In the genomic region with DNA sequence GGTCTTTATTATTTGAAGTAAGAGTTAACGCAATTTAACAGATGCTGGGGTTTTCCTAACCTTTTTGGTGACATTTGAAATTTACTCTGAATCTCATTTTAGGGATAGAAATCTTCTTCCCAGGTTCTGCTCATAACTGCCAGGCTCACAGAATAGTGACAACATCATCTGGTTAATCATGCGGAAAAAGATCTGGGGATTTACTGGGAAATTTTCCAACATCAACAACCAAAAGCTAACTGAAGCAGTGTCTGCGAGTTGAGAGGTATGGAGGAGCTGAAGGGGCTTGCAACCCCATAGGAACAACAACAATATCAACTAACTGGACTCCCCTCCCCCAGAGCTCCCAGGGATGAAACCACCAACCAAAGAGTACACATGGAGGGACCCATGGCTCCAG, we compare ENCODE assay signal across 26 mouse cellular contexts.
A peak's percentile ranks its signal among the peaks of the same experiment; 100 is the strongest.
DNase-seq lines count a peak whose midpoint lies in the region; ATAC-seq and TF ChIP-seq lines count a peak whose summit lies in the region.
"Had no signal": no experiment of that assay in that cellular context is flagged by ENCODE, and none has a peak within 500 bp of the region (broad histone marks: within the 10 kb centered on the region; RNA-seq: fewer than 3 reads in every experiment).

No protein-coding gene starts in this region.

- ATAC-seq in forebrain, embryonic 15.5 days (replicated peaks): 0 out of 2 replicates have a peak, but pooled peaks have one; percentile 19
- ATAC-seq in forebrain, postnatal 0 days: no peak
- no peak for ATAC-seq in kidney, postnatal 0 days (replicated peaks; ENCODE audit: low FRiP score, low read depth)
- ATAC-seq: hindbrain, embryonic 16.5 days; intestine, embryonic 15.5 days; Patski had no signal

- no peak overlapping the region for H3K27ac ChIP-seq in forebrain, embryonic 15.5 days (replicated peaks)
- H3K27ac ChIP-seq in forebrain, postnatal 0 days (ENCODE audit: low read depth, low read length): no peak overlapping the region
- no peak overlapping the region for H3K27ac ChIP-seq in kidney, postnatal 0 days
- no peak overlapping the region for H3K27ac ChIP-seq in midbrain, embryonic 10.5 days (replicated peaks)
- H3K27ac ChIP-seq: hindbrain, embryonic 10.5 days; intestine, embryonic 15.5 days; liver, embryonic 15.5 days; lung, embryonic 15.5 days; midbrain, embryonic 12.5 days; stomach, embryonic 15.5 days had no signal

- 65% methylated on average over 3 of the region's 3 CpGs for WGBS in forebrain, embryonic 15.5 days
- WGBS in forebrain, postnatal 0 days: 46% methylated on average over 3 of the region's 3 CpGs
- WGBS in kidney, postnatal 0 days: 38% methylated on average over 3 of the region's 3 CpGs
- WGBS in midbrain, embryonic 10.5 days: 85% methylated on average over 3 of the region's 3 CpGs

- no peak for DNase-seq in forebrain, postnatal 0 days
- peak; percentile 17 for DNase-seq in kidney, postnatal 0 days (ENCODE audit: low spot score)
- DNase-seq in kidney, postnatal 36 days: no peak
- peak; percentile 3 for DNase-seq in 3T3-L1 (ENCODE audit: low read depth, low spot score)
- peak; percentile 87 for DNase-seq in Muller cell, postnatal 12 days (ENCODE audit: inconsistent ontology term)
- DNase-seq in midbrain, embryonic 10.5 days (ENCODE audit: low spot score): no peak
- DNase-seq: adrenal gland, postnatal 14 days; B cell, adult 2 months; cerebellum, adult 18-20 months; cerebellum, postnatal 25 days; gastrocnemius, postnatal 10 days; heart, postnatal 14 days; kidney, adult 2 months; layer of hippocampus, adult 9-11 months; lung, postnatal 36 days; right cerebral cortex, postnatal 25 days had no signal

- no peaks in the 10 kb centered on the region for H3K36me3 ChIP-seq in forebrain, embryonic 15.5 days
- H3K36me3 ChIP-seq in forebrain, postnatal 0 days (ENCODE audit: insufficient read depth): no peaks in the 10 kb centered on the region
- H3K36me3 ChIP-seq in kidney, postnatal 0 days (ENCODE audit: insufficient read depth, low read length): no peaks in the 10 kb centered on the region
- no peaks in the 10 kb centered on the region for H3K36me3 ChIP-seq in midbrain, embryonic 10.5 days
- H3K36me3 ChIP-seq: hindbrain, embryonic 10.5 days; intestine, embryonic 15.5 days; liver, embryonic 15.5 days; lung, embryonic 15.5 days; midbrain, embryonic 12.5 days; stomach, embryonic 15.5 days had no signal

- 0 out of 2 replicates have a peak, but pooled peaks cover 2% of the 10 kb centered on the region for H3K4me1 ChIP-seq in forebrain, embryonic 15.5 days
- no peaks in the 10 kb centered on the region for H3K4me1 ChIP-seq in forebrain, postnatal 0 days (ENCODE audit: insufficient read depth)
- no peaks in the 10 kb centered on the region for H3K4me1 ChIP-seq in kidney, postnatal 0 days (replicated peaks; ENCODE audit: insufficient read depth, low read length)
- no peaks in the 10 kb centered on the region for H3K4me1 ChIP-seq in midbrain, embryonic 10.5 days
- H3K4me1 ChIP-seq: hindbrain, embryonic 10.5 days; intestine, embryonic 15.5 days; liver, embryonic 15.5 days; lung, embryonic 15.5 days; midbrain, embryonic 12.5 days; stomach, embryonic 15.5 days had no signal

- H3K9ac ChIP-seq in forebrain, embryonic 15.5 days (replicated peaks): no peak overlapping the region
- H3K9ac ChIP-seq in forebrain, postnatal 0 days: no peak overlapping the region
- H3K9ac ChIP-seq in kidney, postnatal 0 days (ENCODE audit: low read depth, low read length): no peak overlapping the region
- H3K9ac ChIP-seq: intestine, embryonic 15.5 days; liver, embryonic 15.5 days; lung, embryonic 15.5 days; midbrain, embryonic 12.5 days; stomach, embryonic 15.5 days had no signal

- no peak for TF ChIP-seq CTCF in forebrain, postnatal 0 days (IDR thresholded peaks at IDR 0.05; ENCODE audit: low read depth)
- TF ChIP-seq CTCF in kidney, postnatal 0 days (IDR thresholded peaks at IDR 0.05; ENCODE audit: low read depth): no peak

- H3K27me3 ChIP-seq in forebrain, embryonic 15.5 days: no peaks in the 10 kb centered on the region
- no peaks in the 10 kb centered on the region for H3K27me3 ChIP-seq in forebrain, postnatal 0 days (ENCODE audit: insufficient read depth, low read length)
- no peaks in the 10 kb centered on the region for H3K27me3 ChIP-seq in kidney, postnatal 0 days (ENCODE audit: insufficient read depth, low read length)
- H3K27me3 ChIP-seq in midbrain, embryonic 10.5 days (ENCODE audit: low read depth, poor library complexity, severe bottlenecking): no peaks in the 10 kb centered on the region
- H3K27me3 ChIP-seq: CH12.LX; intestine, embryonic 15.5 days; liver, embryonic 15.5 days; lung, embryonic 15.5 days; midbrain, embryonic 12.5 days; stomach, embryonic 15.5 days had no signal

- H3K4me3 ChIP-seq in forebrain, embryonic 15.5 days: no peak overlapping the region
- no peak overlapping the region for H3K4me3 ChIP-seq in forebrain, postnatal 0 days (ENCODE audit: low read depth, low read length)
- H3K4me3 ChIP-seq in kidney, postnatal 0 days (replicated peaks; ENCODE audit: low read depth, low read length): no peak overlapping the region
- H3K4me3 ChIP-seq in midbrain, embryonic 10.5 days: no peak overlapping the region
- H3K4me3 ChIP-seq: hindbrain, embryonic 10.5 days; intestine, embryonic 15.5 days; liver, embryonic 15.5 days; lung, embryonic 15.5 days; midbrain, embryonic 12.5 days; stomach, embryonic 15.5 days had no signal

- H3K9me3 ChIP-seq in forebrain, embryonic 15.5 days: no peaks in the 10 kb centered on the region
- H3K9me3 ChIP-seq in forebrain, postnatal 0 days (ENCODE audit: low read length): no peaks in the 10 kb centered on the region
- H3K9me3 ChIP-seq in kidney, postnatal 0 days (replicated peaks; ENCODE audit: low read length): no peaks in the 10 kb centered on the region
- no peaks in the 10 kb centered on the region for H3K9me3 ChIP-seq in midbrain, embryonic 10.5 days (replicated peaks)
- H3K9me3 ChIP-seq: hindbrain, embryonic 10.5 days; intestine, embryonic 15.5 days; liver, embryonic 15.5 days; lung, embryonic 15.5 days; midbrain, embryonic 12.5 days; stomach, embryonic 15.5 days had no signal

- no peak overlapping the region for H3K4me2 ChIP-seq in forebrain, embryonic 15.5 days (replicated peaks)
- no peak overlapping the region for H3K4me2 ChIP-seq in forebrain, postnatal 0 days (ENCODE audit: low read depth)
- no peak overlapping the region for H3K4me2 ChIP-seq in kidney, postnatal 0 days (ENCODE audit: low read length)
- H3K4me2 ChIP-seq: intestine, embryonic 15.5 days; liver, embryonic 15.5 days; lung, embryonic 15.5 days; midbrain, embryonic 12.5 days; stomach, embryonic 15.5 days had no signal

Comparison
In these comparisons a context has a peak if more than half of its experiments do, and no peak if none do; other contexts are left out.
1. DNase-seq: peak in kidney, postnatal 0 days (single experiment), 3T3-L1 (single experiment) and Muller cell, postnatal 12 days (single experiment); none in forebrain, postnatal 0 days (single experiment), kidney, postnatal 36 days (0 of 2) and midbrain, embryonic 10.5 days (single experiment).